Mouse (Mus musculus) C2C12 (cell line): ENCODE measurements around the gene Nbeal2. TPM values are rescaled to one million over a fixed set of nuclear protein-coding genes. Genes with fewer than 3 reads are reported as not detected.

Source experiments
- H3K27me3 ChIP-seq: one replicate; pipeline ENCODE4 v1.6.1; 2011; ENCODE audit not compliant: control insufficient read depth, insufficient read depth, insufficient read length
- H3K36me3 ChIP-seq: one replicate; pipeline ENCODE4 v1.6.1; 2011; ENCODE audit not compliant: control insufficient read depth, insufficient read depth
- H3K4me3 ChIP-seq: one replicate; pipeline ENCODE4 v1.5.1; 2011; ENCODE audit warnings: mild to moderate bottlenecking, control low read depth; ENCODE audit not compliant: poor library complexity, insufficient read depth, severe bottlenecking
- H3K79me2 ChIP-seq: one replicate; pipeline ENCODE4 v1.6.1; 2011; ENCODE audit not compliant: control insufficient read depth, insufficient read depth
- H3K79me3 ChIP-seq: one replicate; pipeline ENCODE4 v1.6.1; 2011; ENCODE audit warnings: low read depth, control low read depth
- H3ac ChIP-seq: one replicate; pipeline ENCODE3; 2011; ENCODE audit warnings: low read depth; ENCODE audit not compliant: control insufficient read depth, insufficient read length
- CEBPB ChIP-seq: IDR thresholded peaks from one replicate; pipeline ENCODE4 v1.6.1; 2011; ENCODE audit warnings: low read depth, mild to moderate bottlenecking, control low read depth, moderate library complexity
- CTCF ChIP-seq: IDR thresholded peaks from one replicate; pipeline ENCODE4 v1.5.1; 2011; ENCODE audit not compliant: control insufficient read depth, insufficient read depth, insufficient read length
- FOSL1 ChIP-seq: IDR thresholded peaks from one replicate; pipeline ENCODE4 v1.8.0; 2011; ENCODE audit warnings: mild to moderate bottlenecking, low read length; ENCODE audit not compliant: poor library complexity, insufficient read depth, severe bottlenecking
- MAX ChIP-seq: IDR thresholded peaks from one replicate; pipeline ENCODE4 v1.6.1; 2011; ENCODE audit warnings: mild to moderate bottlenecking, control low read depth
- MYOD1 ChIP-seq: IDR thresholded peaks from one replicate; pipeline ENCODE4 v1.6.1; 2011; ENCODE audit warnings: low read depth; ENCODE audit not compliant: control insufficient read depth, insufficient read length
- MYOG ChIP-seq: IDR thresholded peaks from one replicate; pipeline ENCODE4 v1.6.1; 2011; ENCODE audit not compliant: control insufficient read depth, insufficient read length; ENCODE audit errors: extremely low read depth
- USF1 ChIP-seq: IDR thresholded peaks from one replicate; pipeline ENCODE4 v1.6.1; 2011; ENCODE audit warnings: low read depth, mild to moderate bottlenecking, control low read depth, moderate library complexity
- polyA plus RNA-seq: library from polyadenylated mRNA; unstranded; fragments of >200 nt; fragmentation: generic; extraction: Trizol; gene quantifications from one replicate; pipeline ENCODE4 v1.2.1, GENCODE M21; 2012; ENCODE audit warnings: missing spikeins

The Nbeal2 gene
- polyA plus RNA-seq, 1 experiment: 3.3 TPM

DNA sequence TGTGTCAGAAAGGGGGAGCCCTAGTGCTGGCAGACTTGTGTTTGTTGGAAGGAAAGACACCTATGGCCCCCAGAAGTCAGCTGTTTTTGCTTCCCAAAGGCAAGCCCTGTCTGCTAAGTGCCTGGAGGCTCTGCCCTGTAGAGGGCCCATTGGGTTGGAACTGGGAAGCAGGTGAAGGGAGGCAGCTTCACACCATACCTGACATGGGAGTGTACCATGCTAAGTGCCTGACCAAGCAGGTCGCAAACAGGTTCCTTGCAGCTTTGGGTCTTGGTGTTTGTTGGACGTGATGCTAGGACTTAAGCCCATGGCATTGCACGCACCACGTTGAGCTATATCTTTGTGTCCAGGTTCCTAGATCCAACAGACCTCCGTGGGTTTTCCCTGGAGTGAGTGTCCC is 42.5 kb upstream of the Nbeal2 start:
- H3K36me3 ChIP-seq: peaks cover 11% of the 10 kb centered on the region
- H3K79me3 ChIP-seq: no peaks in the 10 kb centered on the region

DNA sequence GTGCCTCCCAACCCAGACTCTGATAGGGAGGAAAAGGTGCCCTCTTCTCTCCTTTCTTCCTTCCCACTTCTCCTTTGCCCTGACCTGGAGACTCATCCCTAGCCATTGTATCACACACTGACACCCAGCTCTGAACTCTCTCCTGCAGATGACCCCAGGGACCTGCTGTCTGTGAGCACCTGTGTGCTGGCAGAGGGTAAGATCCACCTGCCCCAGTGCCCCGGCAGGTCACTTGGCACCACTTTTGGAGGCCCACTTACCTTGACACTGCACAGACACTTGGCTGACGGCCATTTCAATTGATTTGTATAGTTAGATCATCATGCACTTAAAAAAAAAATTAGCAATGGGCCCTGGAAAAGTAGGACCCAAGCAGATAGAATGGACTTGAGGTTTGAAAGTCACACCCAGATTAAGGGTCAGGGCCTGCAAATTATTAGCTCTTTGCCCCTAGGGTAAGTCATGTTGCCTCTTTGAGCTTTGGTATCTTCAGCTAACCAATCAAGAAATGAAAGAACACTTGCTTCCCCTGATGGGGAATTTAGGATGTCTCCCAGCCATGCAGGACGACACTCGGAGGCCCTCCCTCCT is 41.3 kb upstream of the Nbeal2 start:
- Histone ChIP-seq H3K79me2 (peaks cover 9% of the 10 kb centered on the region), H3ac (no peak overlapping the region), H3K27me3 (no peaks in the 10 kb centered on the region), H3K36me3 (peaks cover 11% of the 10 kb centered on the region), H3K4me3 (no peak overlapping the region), H3K79me3 (no peaks in the 10 kb centered on the region)
- TF ChIP-seq MYOG: no peak
- no peak for TF ChIP-seq CTCF
- no peak for TF ChIP-seq USF1

More for the DNA sequence above, 42.5 kb upstream of the Nbeal2 start:
- TF ChIP-seq MYOG (no peak), FOSL1 (no peak), CEBPB (no peak), MYOD1 (no peak), USF1 (no peak), MAX (no peak), CTCF (no peak)
- H3K27me3 ChIP-seq: no peaks in the 10 kb centered on the region
- no peak overlapping the region for H3K4me3 ChIP-seq
- H3ac ChIP-seq: no peak overlapping the region
- no peaks in the 10 kb centered on the region for H3K79me2 ChIP-seq

DNA sequence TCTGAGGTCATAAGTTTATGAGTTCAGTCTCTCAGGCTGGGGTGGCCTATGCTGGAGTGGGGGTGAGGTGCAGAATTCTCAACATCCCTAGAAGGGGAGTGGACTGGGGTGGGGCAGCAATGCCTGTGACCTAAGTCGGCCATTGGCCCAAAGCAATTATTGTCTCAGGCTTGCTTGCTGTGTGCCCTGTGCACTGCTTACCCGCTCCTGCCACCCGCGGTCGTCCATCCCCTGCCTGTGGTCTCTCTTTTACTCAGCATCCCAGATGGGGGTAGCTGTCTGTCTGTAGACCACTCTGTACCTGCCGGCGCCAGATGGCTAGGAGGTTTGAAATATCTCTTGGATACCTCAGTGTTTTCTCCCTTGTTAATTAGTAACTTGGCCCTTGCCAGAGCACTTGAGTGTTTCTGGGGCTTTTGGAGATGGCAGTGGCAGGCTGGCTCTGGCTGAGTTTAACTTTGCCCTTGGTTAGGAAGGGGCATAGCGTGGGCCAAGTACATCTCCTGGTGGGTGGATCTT is 35.4 kb upstream of the Nbeal2 start:
- Histone ChIP-seq H3K79me3 (peaks cover 2% of the 10 kb centered on the region), H3K27me3 (no peaks in the 10 kb centered on the region), H3K79me2 (peaks cover 52% of the 10 kb centered on the region), H3K36me3 (peaks cover 3% of the 10 kb centered on the region), H3K4me3 (no peak overlapping the region), H3ac (no peak overlapping the region)
- no peak for TF ChIP-seq MYOG
- no peak for TF ChIP-seq CEBPB
- no peak for TF ChIP-seq MAX
- no peak for TF ChIP-seq FOSL1
- TF ChIP-seq MYOD1: no peak
- no peak for TF ChIP-seq USF1
- no peak for TF ChIP-seq CTCF

DNA sequence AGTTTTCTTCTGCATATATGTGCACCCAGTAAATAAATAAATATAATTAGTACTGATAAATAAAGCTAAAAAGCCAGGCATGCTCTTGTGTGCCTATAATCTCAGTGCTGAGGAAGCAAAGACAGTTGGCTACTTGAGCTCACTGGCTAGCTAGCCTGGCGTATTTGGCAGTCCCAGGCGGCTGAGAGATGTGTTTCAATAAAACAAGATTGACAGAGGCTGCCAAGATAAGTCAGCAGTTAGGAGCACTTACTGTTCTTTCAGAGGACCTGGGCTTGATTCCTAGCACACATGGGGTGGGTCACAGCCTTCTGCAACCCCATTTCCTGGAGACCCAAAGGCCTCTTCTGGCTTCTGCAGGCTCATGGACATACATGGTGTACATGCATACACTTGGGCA is 33.9 kb upstream of the Nbeal2 start:
- Histone ChIP-seq H3K79me3 (peaks cover 7% of the 10 kb centered on the region), H3ac (no peak overlapping the region), H3K4me3 (no peak overlapping the region), H3K36me3 (no peaks in the 10 kb centered on the region), H3K27me3 (no peaks in the 10 kb centered on the region), H3K79me2 (peaks cover 62% of the 10 kb centered on the region)
- TF ChIP-seq FOSL1: no peak
- TF ChIP-seq MYOD1: no peak
- TF ChIP-seq USF1: no peak
- no peak for TF ChIP-seq MAX

DNA sequence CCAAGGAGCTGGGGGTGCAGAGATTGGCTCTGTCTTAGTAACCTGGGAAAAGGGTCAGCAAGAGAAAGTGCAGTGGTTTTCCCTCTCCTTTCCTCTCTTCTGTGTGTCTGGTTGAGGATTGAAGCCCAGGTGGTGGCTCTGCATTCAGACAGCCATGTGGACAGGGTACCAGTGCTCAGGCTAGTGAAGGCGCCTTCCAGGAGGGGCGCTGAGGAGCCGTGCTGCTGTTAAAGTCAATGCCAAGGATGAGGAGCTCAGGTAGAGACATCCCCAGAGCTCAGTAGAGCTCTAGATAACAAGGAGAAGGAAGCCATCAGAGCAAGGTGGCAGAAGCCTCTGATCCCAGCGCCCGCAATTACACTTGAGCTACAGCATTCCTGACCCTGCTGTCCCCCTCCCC is 33.1 kb upstream of the Nbeal2 start:
- peaks cover 14% of the 10 kb centered on the region for H3K79me3 ChIP-seq
- TF ChIP-seq USF1: no peak
- TF ChIP-seq FOSL1: no peak
- no peaks in the 10 kb centered on the region for H3K36me3 ChIP-seq
- H3ac ChIP-seq: no peak overlapping the region
- no peaks in the 10 kb centered on the region for H3K27me3 ChIP-seq
- H3K4me3 ChIP-seq: no peak overlapping the region
- H3K79me2 ChIP-seq: peaks cover 70% of the 10 kb centered on the region

DNA sequence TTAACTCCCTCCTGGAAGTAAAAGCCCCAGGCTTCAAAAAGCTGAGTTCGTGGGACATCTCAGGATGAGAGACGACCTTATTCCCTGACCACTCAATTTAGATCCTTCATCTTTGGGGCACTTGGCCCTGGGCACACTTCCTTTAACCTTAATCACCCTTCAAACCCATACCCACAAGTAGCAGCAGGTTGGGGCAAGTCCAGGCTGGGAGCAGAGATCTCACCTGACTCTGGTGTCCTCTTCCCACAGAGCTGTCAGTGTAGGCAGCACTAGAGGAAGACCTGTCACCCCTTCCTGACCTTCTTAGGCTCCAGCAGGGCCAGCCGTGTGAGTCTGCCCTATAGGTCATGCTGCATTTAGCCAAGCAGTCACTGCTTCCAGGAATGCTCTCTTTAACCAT is 32.5 kb upstream of the Nbeal2 start:
- H3K4me3 ChIP-seq: no peak overlapping the region
- no peaks in the 10 kb centered on the region for H3K27me3 ChIP-seq
- H3K79me3 ChIP-seq: peaks cover 18% of the 10 kb centered on the region
- no peak for TF ChIP-seq MAX
- no peak for TF ChIP-seq CEBPB
- no peak for TF ChIP-seq FOSL1
- no peak overlapping the region for H3ac ChIP-seq
- peaks cover 76% of the 10 kb centered on the region for H3K79me2 ChIP-seq
- H3K36me3 ChIP-seq: no peaks in the 10 kb centered on the region
